Mouse (Mus musculus): ENCODE measurements at regions not wholly inside any gene's neighbourhood (a gene's known extent, or its start where the extent isn't known, plus 50 kb on each side); places are given as distances from the start of the nearest gene placed in this dataset.
"Not testable (repeated sequence)": the region's sequence is repeated elsewhere in the genome, so short reads cannot be mapped to it uniquely, and the experiment has no call there.

GRCm38 (mm10) chr15:19458485-19458884 lies 639.7 kb downstream of the Cdh10 start:
- DNase-seq = no peak

- DNase-seq = peak; percentile 43 to 52
These were observed 654.8 kb downstream of the Cdh10 start for GRCm38 (mm10) chr15:19473521-19473920.

GRCm38 (mm10) chr15:19493556-19493955 lies 674.8 kb downstream of the Cdh10 start:
- DNase-seq = not testable (repeated sequence)

GRCm38 (mm10) chr15:19519377-19519776 lies 700.6 kb downstream of the Cdh10 start:
- no peak for DNase-seq

GRCm38 (mm10) chr15:19540676-19541075 lies 721.9 kb downstream of the Cdh10 start:
- DNase-seq = peak; percentile 11 to 17

GRCm38 (mm10) chr15:19549757-19550156 lies 731.0 kb downstream of the Cdh10 start:
- no peak for DNase-seq

- DNase-seq = no peak
These were observed 766.0 kb downstream of the Cdh10 start for GRCm38 (mm10) chr15:19584769-19585168.

GRCm38 (mm10) chr15:19585281-19585680 lies 766.5 kb downstream of the Cdh10 start:
- DNase-seq = no peak

GRCm38 (mm10) chr15:19593746-19594145 lies 775.0 kb downstream of the Cdh10 start:
- no peak for DNase-seq

GRCm38 (mm10) chr15:19622367-19622766 lies 803.6 kb downstream of the Cdh10 start:
- DNase-seq = not testable (repeated sequence)

GRCm38 (mm10) chr15:19667380-19667779 lies 781.7 kb upstream of the Cdh12 start:
- DNase-seq = no peak

GRCm38 (mm10) chr15:19675545-19675944 lies 773.5 kb upstream of the Cdh12 start:
- DNase-seq = no peak

- DNase-seq = no peak
These were observed 761.8 kb upstream of the Cdh12 start for GRCm38 (mm10) chr15:19687239-19687638.

GRCm38 (mm10) chr15:19711764-19712163 lies 737.3 kb upstream of the Cdh12 start:
- DNase-seq = no peak

All from cerebellum, postnatal 14 days (tissue).